Mouse (Mus musculus) gastrocnemius, adult 2 months (tissue): Measurements from ENCODE around the gene Sertad3. TPM values are rescaled to one million over a fixed set of nuclear protein-coding genes. Genes with fewer than 3 reads are reported as not detected.

ENCODE experiments used
- DNase-seq: peaks from one replicate; pipeline ENCODE4 v3.0.0; 2022
- H3K27ac ChIP-seq: fragments of 200-600 bp; 2 replicates; pipeline ENCODE4 v1.8.1; 2022; ENCODE audit warnings: mild to moderate bottlenecking
- H3K4me3 ChIP-seq: fragments of 200-600 bp; 2 replicates; pipeline ENCODE4 v1.8.1; 2022; ENCODE audit warnings: mild to moderate bottlenecking, moderate library complexity
- CTCF ChIP-seq: fragments of 200-600 bp; IDR thresholded peaks from 2 replicates; pipeline ENCODE4 v1.8.1; 2022; ENCODE audit warnings: antibody characterized with exemption, mild to moderate bottlenecking, moderate library complexity
- intact Hi-C: fragments of 180-260 bp; cut with DNase I; formaldehyde crosslinking; loops from one replicate; pipeline ENCODE4 v1.15.1; 2025
- long read RNA-seq, 2 experiments: library from polyadenylated mRNA; stranded (forward); transcript quantifications; one replicate each; pipeline ENCODE4 v2.0.0; 2021
- total RNA-seq, 2 experiments: library from RNA; stranded (reverse); gene quantifications; 2 replicates each; pipeline ENCODE4 v1.2.3; 2021

Sertad3 gene
- 1 to 10 TPM; 3.3 to 7.1 TPM for total RNA-seq
- long read RNA-seq, experiment 1, partial matches to known transcripts: 0 of 1 reads
- long read RNA-seq, experiment 1, other reads (novel, unspliced or antisense): 0 of 1 reads
- long read RNA-seq, experiment 2, transcript Sertad3-201 (2 exons, 1,329 nt): major isoform, 7 of 9 reads
- long read RNA-seq, experiment 2, partial matches to known transcripts: 2 of 9 reads
- long read RNA-seq, experiment 2, other reads (novel, unspliced or antisense): 0 of 9 reads

DNA sequence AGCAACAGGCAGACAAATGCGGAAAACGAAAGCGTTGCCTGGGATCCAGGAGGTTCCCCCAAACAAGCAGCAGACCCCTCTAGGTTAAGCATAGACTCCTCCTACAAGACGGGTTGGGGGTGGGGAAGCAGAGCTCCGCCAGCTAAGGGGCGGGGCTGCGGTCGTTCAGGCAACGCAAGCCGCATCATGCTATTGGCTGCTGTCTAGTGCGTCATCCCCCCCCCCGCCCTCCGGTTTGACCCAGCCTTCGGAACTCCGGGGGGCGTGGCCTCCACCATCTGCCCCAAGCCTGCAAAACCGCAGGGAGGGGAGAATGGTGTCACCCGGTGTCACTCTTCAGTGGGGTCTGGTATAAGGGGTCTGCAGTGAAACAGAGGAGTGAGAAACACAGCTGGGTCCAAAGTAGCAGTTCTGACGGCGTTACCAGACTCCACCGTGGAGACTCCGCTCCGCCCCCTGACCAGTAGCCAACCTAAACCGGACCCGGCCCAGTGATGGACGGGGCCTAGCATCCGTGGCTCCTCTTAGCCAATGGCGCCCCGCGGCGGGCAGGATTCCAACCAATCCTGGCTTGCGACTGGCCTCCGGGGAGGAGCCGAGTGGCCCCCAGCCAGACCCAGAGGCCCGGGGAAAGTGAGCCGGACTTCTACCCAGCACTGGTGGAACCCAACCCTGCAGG lies at the start of gene Sertad3:
Gene Sertad3, plus strand, starts transcription at position 613 of the 679 bp plus-strand sequence.
- intact Hi-C loops: no loop called here
- H3K27ac ChIP-seq: peak within 1 kb of the TSS; percentile 96
- TF ChIP-seq CTCF: no peak
- DNase-seq: peak; percentile 100
- peak within 1 kb of the TSS; percentile 79 for H3K4me3 ChIP-seq

DNA sequence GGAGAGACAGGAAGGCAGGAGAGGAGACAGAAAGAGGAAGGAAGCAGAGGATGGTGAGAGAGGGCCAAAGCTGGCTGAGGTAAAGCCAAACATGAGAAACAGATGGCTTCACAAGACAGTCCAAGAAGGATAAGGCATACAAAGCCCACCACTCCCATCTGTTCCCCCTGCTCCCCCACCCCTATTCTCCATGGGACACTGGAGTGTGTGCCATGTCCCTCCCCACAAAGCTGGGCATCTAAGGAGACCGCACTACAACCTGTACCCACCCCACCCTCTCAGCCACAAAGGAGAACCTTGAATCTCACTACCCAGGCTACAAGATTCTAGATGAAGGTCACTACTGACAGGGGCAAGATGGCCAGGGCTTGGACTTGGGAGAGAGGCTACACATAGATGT lies 46.2 kb upstream of the Sertad3 start:
- no peak for DNase-seq
- no peak overlapping the region for H3K4me3 ChIP-seq
- intact Hi-C loops: no loop called here
- no peak for TF ChIP-seq CTCF
- H3K27ac ChIP-seq: no peak overlapping the region

DNA sequence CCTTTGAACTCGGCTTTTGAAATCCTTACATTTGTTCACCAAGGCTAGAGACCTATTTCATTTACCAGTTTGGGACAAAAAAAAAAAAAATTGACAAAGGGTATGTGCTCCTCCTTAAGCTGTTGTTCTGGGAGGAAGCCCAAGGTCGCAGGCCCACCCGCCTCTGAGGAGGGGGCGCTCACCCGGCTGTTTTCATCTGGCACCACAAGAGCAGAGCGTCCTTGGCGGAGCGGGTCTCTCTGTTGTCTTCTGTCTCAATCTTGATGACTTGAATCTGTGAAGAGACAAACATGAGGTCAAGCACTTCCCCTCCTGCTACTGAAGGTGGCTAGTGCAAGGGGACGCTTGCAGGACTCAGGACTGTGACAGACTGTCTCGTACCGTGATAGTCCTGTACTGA lies 45.6 kb upstream of the Sertad3 start:
- no peak for TF ChIP-seq CTCF
- no peak for DNase-seq
- intact Hi-C loops: no loop called here
- no peak overlapping the region for H3K27ac ChIP-seq
- no peak overlapping the region for H3K4me3 ChIP-seq

DNA sequence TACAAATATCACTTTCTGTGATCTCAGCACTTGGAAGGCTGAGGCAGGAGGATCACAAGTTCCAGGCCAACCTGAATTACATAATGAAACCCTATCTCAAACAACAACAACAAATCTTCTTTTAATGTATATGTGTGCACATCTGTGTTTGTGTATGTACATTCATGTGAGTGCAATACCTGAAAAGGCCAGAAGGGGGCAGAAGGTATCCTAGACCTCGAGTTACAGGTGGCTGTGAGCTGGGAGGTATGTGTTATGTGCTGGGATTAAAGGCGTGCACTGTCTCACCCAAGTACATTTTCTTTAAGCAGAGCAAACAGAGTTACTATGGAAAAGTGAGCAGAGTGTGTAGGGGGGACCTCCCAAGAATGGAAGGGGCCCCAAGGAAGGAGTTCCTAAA lies 44.4 kb upstream of the Sertad3 start:
- TF ChIP-seq CTCF: peak; percentile 19; the same call in 1 of the 2 replicates
- no peak overlapping the region for H3K27ac ChIP-seq
- intact Hi-C loops: no loop called here
- no peak for DNase-seq
- no peak overlapping the region for H3K4me3 ChIP-seq

DNA sequence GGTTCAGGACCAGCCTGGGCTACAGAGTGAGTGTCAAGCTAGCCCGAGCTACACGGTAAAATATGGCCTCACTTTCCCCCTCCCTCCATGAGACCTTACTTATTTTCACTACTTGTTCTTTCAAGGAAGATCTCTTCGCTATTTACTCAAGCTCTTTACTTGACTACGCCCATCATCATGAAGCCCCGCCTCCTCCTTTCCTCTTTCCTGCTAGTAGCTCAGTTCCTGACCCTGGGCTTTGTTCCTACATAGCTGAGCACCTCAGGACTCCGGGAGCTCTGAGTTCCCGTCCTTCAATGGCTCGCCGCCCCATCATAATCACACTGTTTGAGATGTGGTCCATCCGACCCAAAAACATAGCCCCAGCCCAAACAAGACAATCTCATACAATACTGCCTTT lies 40.2 kb upstream of the Sertad3 start:
- H3K4me3 ChIP-seq: no peak overlapping the region
- no peak overlapping the region for H3K27ac ChIP-seq
- intact Hi-C loops: no loop called here
- no peak for TF ChIP-seq CTCF
- no peak for DNase-seq

DNA sequence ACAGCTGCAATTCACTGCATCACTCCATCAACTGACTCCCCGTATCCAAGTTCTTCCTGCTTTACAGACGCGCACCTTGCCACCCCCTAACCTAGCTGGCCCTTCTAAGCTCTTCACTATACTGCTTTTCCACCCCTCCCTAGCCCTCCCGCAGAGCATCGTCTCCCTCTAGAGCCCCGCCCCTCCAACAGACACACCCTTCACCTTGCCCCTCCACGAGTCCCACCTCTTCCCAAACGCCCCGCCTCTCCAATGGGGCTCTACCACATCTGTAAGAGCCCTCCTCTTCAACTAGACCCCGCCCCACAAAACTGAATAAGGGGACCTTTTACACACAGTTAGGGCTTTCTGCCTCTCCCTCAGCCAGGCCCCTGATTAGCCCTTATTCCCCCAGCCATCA lies 39.8 kb upstream of the Sertad3 start:
- no peak overlapping the region for H3K27ac ChIP-seq
- no peak for TF ChIP-seq CTCF
- DNase-seq: no peak
- no peak overlapping the region for H3K4me3 ChIP-seq
- intact Hi-C loops: no loop called here

DNA sequence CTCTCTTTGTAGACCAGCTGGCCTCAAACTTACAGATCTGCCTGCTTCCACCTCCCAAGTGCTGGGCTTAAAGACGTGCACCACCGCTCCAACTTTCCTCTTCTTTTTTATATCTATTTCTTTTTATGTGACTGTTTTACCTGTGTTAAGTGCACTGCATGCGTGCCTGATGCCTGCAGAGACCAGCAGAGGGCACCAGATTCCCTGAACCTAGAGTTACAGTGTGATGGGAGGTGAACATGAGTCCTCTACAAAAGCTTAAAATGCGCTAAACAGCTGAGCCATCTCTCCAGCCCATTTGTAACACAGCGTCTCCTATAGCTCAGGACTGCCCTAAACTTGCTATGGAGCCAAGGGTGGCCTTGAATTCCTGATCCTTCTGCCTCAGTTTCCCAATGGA lies 36.0 kb upstream of the Sertad3 start:
- H3K27ac ChIP-seq: no peak overlapping the region
- TF ChIP-seq CTCF: peak; percentile 54
- H3K4me3 ChIP-seq: no peak overlapping the region
- DNase-seq: no peak
- intact Hi-C loops: no loop called here

DNA sequence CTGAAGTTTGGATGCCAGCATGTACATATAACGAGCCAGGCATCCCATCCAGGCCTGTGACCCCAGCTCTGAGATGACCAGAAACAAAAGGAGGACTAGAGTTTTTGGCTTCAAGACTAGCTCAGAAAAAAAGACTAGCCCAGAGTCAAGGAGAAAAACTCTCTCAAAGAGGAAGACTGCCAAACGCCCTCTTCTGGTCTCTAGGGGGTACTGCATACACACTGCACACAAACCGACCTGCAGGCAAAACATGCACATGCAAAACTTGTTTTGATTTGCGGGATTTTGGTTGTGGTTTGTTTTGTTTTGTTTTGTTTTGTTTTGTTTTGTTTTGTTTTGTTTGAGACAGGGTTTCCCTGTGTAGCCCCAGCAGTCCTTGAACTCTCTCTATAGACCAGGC lies 33.6 kb upstream of the Sertad3 start:
- TF ChIP-seq CTCF: peak; percentile 39
- H3K4me3 ChIP-seq: no peak overlapping the region
- no peak overlapping the region for H3K27ac ChIP-seq
- intact Hi-C loops: no loop called here
- no peak for DNase-seq

DNA sequence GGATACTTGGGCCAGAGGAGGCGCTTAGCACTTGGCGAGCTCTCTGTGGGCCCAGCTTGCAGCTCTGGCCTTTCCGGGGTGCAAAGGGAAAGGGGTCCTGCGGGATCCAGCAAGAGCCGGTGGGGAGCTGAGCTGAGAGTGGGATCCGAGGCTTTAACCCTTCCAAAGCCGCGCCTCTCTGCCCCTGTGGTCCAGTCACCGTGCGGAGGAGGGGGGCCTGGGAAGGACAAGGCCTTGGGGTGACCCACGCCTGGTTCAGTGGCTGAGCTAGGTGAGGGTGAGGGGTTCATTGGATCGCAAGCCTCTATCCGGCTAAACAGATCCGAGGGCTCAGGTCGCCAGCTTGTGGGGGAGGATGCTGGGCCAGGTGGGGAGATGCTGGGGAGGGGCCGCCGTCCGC lies 27.5 kb upstream of the Sertad3 start:
- intact Hi-C loops: loop anchor here (5.0 kb wide), 2 partner anchors 39 to 109 kb away; partner anchors contain the start of gene Ltbp4
- DNase-seq: peak; percentile 27
- Histone ChIP-seq H3K27ac (no peak overlapping the region), H3K4me3 (peak overlapping the region; percentile 59)
- TF ChIP-seq CTCF: no peak

DNA sequence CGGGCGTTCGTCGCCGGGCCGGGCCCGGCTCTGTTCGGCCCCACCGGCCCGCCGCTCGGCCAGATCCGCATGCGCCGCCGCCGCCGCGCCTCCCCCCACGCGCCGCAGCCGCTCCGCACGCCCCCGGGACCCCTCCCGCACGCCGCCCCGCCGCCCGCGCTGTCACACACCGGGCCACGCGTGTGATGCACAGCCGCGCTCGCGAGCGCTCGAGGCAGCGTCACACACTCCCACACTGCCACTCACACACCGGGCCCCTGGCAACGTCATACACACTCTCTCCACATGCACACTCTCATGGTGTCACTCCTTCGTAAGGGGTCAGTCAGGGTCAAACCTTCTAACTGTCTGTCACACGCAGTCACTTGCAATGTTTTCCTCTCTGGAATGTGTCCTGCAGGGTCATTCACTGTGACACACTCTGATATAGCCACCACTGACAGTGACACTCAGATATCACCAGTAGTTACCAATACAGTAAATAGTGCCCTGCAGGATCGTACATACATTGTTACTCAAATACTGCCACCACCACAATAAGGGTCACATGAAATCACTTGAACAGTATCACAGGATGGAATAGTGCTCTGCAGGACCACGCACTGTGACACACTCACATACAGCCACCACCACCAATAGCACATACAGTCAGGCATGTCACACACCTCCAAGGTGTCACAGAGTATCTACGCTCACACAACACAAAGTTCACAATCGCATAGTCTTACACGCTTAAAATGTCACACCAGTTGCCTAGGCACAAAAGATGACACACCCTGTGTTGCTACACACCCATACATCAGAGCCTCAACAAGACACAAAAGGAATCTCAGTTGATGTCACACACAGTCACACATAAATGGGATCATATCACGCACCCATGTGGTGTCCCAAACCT lies 26.8 kb upstream of the Sertad3 start:
- H3K27ac ChIP-seq: no peak overlapping the region
- DNase-seq: peak; percentile 45
- TF ChIP-seq CTCF: no peak
- intact Hi-C loops: loop anchor here (5.0 kb wide), 2 partner anchors 39 to 109 kb away; partner anchors contain the start of gene Ltbp4
- H3K4me3 ChIP-seq: peak overlapping the region; percentile 81

DNA sequence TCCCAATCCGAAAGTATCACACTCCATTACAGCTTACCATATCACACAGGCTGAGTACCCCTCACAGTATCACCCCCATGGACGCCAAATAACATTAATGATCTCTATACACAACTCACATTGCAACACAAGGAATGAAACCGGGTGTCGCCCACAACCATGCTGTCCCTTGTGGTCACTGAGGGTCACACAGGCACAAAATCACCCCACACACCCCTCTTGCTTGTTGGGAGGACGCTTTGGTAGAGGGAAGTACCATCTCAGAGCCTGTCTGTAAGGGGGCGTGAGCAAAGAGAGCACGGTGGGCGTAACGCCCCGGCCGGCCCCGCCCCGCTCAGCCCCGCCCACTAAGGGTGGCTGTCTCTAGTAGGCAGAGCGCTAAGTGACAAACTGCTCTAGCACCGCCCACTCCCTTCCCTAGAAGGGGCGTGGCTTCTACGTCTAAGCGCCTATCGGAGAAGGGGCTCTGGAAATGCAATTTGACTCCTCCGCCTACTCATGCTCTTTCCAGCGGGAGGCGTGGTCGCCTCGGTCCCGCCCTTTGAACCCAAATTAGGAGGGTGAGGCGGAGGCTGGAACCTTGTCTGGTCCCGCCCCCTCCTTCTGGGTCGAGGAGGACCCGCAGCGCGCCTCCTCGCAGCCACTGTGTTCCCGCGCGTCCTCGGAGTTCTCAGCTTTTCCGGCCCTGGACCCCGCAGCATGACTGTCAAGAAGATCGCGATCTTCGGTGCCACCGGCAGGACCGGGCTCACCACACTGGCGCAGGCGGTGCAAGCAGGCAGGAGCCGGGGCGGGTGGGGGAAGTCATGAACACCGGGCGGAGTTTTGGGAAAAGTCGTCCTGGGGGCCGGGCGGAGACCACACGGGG lies 25.9 kb upstream of the Sertad3 start, which contains the start of the genes Sptbn4 and Blvrb:
Gene Sptbn4, minus strand, starts transcription at position 268 of the 868 bp plus-strand sequence.
Gene Blvrb, plus strand, starts transcription at position 560 of the 868 bp plus-strand sequence.
- peak within 1 kb of the TSS; percentile 87 for H3K27ac ChIP-seq
- intact Hi-C loops: loop anchor here (5.0 kb wide), 2 partner anchors 40 to 110 kb away; partner anchors contain the start of gene Ltbp4

More for the DNA sequence above, 25.9 kb upstream of the Sertad3 start, which contains the start of the genes Sptbn4 and Blvrb:
- TF ChIP-seq CTCF: peak; percentile 35
- peak within 1 kb of the TSS; percentile 81 for H3K4me3 ChIP-seq
- peak; percentile 99 for DNase-seq
